Mouse (Mus musculus) gastrocnemius, adult 18-20 months (tissue): Measurements from ENCODE around the gene Trp63. TPM values are rescaled to one million over a fixed set of nuclear protein-coding genes. Genes with fewer than 3 reads are reported as not detected.
A peak's percentile ranks its signal among the peaks of the same experiment; 100 is the strongest.

Experiments used
- DNase-seq: peaks from one replicate; pipeline ENCODE4 v3.0.0; 2021; ENCODE audit warnings: low spot score
- total RNA-seq, 2 experiments: library from RNA; stranded (reverse); gene quantifications; 2 replicates each; pipeline ENCODE4 v1.2.3; 2021

Trp63 gene
- total RNA-seq, 2 experiments from 2014 or later, result 10.2 to 12.4 TPM

DNA sequence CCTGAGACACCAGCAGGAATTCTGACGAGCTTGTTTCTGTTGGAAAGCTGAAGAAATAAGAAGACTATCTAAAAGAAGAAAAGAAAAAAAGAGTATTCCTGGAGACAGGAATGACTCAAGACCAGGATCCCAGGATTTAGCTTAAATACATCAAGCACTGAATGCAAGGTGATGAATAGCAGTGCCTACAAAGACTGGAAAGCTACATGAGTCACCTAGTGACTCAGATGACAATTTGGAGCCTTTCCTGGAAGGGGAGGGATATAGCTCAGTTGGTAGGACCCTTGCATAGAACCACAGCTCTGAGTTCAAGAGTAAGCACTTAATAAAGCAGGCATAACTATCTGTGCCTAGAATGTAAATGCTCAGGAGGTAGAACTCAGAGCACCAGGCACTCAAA is 93.9 kb downstream of the Trp63 start:
- no peak for DNase-seq

DNA sequence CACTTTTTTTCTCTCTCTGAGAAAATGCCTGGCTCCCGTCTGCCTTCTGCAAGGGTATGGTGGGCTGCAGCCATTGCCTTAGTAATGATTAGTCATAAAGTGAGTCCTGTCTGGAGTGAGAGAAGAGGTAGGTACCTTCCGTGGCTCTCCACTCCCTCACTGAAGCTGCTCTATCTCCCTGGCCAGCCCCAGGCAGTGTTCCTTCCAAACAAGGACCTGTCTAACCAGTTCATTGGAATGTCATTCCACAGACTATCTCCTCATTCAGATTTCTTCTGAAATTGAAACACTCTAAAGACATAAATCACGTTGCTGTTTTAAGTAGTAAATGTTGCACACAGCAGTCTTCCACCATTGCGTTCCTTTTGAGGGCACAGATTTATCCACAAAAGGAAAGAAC is 96.4 kb downstream of the Trp63 start:
- DNase-seq, result no peak

DNA sequence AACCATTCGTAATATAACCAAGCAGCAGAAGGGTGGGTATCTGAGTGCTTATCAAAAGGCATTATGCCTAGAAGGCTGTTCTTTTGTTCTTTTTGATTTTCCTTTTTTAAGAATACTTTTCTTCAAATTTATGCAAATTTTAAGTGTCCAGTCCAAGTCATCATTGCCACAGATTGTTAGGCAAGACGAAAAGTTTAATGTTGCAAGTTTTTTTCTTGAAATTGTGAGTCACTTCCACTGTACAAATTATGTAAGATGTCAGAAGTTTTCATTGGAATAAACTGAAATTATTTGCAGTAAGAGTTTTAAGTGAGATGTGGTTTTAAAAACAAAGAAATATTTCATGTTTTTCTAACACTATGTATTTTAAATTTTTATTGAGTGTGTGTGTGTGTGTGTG is 100.7 kb downstream of the Trp63 start:
- no peak for DNase-seq

DNA sequence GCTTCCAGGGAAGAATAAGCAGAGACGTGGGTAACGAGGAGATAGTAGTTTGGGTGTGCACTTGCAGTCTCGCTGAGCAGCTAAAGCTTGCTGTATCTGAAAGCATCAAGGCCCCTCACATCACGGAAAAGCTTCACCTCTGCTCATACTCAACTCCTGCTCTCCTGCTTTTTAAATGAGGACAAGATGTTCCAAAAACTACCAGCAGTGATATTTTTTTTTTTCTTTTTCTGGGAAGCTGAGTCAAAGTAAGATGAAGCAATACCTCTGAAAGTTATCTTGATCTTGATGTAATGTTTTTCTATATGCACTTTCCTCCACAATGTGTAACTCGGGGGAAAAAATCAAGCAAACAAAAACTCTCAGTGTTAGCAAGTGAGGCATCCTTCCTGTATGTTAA is 102.9 kb downstream of the Trp63 start:
- DNase-seq, result no peak

DNA sequence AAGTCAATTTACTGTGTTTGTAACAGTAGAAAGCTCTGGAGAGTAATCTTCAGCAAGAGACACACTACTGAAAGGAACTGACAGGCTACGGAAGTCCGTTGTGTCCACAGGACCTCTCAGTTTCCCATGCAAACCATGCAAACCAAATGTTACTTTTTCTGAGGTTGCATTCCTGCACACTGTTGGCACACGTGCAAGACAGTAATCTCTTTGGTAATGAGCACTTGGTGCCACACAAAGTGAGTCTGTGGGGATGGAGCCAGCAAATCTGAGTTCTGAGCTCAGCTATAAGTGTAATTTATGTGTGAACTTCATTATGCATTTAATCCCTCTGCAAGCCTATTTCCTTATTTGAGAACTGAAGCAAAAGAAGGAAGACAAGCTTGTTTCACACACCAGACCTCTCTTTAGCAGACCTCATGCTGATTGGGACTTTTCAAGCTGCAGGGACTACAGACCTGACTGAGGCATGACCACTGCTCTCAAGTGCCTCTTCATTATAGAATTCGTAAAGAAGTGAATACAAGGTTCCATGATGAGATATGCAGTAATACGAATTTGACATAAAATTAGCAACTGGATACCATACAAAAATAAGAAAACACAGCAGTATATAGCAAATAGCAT is 109.2 kb downstream of the Trp63 start:
- DNase-seq, result no peak

DNA sequence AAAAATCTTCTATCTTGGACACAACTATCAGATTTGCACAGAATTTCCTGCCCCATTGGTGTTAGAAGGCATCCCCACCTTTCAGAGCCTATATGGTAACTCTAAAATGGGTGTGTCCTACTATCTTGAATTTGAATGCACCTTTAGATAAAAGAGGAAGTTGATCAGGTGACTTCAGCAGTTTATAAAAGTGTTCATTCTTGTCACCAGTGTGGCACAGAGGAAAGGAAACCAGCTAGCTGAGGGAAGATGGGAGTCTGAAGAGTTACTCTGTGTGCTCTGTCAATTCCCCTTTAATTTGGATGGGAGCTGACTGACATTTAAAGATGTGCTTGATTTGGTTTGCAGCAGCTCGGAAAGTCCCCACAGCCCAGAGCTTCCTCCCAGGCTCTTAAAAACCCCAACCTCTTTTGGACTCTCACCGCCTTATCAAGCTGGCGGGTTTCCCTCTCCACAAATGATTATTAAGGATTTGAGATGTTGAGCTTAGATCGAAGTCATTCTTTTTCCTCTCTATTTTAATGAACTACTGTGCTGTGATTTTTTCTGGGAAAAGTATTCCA is 114.2 kb downstream of the Trp63 start:
- no peak for DNase-seq

DNA sequence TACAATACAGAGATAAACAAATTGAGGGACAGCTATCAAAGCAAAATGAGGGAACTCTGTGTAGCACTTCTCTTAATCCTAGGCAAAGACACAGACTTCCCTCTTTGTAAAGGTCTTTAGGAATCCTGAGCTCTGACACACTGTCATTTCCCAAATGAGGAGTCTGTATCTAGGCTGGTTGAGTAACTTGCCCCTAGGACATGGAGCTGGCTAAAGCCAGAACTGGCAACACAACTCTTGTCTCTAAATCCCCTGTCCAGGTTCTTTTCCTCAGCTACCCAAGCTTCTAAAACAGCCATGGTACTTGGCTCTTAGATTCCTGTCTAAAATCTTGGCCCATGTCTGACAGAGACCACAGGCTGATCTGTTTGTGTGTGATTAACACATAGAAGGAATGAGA is 116.1 kb downstream of the Trp63 start:
- no peak for DNase-seq

DNA sequence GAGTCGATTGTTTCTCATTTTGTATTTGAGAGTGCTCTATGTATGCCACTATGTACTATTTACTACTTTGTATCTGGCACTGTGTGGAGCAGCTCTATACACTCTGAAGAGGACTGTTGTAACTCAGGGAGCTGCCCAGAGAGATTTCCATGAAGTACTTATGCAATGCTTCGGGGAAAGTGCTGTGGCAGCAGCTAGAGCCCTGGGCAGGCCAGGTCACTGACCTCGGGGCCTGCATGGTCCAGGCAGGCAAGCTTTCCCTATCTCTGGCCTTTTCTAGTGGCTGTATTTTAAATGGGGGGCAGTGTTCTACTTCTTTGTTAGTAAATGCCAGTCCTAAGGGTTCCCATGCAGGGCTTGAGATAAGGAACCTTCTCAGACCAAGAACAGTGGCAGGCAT is 121.4 kb downstream of the Trp63 start:
- peak; percentile 27 for DNase-seq

DNA sequence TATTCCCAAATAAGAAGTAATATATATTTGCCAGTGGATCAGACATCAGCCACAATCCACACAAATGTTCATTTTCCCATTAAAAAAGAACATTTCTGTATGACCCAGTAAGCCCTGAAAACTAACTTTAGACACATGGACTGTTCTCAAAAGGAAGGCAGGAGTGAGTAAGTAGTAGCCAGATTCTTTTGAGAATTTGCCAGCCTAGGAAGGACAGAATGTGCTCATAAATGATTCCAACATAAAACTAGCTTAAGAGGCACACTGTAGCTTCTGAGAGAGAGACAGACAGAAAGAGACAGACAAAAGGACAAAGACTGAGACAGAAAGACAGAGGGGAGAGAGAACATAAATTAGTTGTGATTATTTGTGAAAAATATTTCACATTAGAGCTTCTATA is 123.6 kb downstream of the Trp63 start:
- DNase-seq, result peak; percentile 64

DNA sequence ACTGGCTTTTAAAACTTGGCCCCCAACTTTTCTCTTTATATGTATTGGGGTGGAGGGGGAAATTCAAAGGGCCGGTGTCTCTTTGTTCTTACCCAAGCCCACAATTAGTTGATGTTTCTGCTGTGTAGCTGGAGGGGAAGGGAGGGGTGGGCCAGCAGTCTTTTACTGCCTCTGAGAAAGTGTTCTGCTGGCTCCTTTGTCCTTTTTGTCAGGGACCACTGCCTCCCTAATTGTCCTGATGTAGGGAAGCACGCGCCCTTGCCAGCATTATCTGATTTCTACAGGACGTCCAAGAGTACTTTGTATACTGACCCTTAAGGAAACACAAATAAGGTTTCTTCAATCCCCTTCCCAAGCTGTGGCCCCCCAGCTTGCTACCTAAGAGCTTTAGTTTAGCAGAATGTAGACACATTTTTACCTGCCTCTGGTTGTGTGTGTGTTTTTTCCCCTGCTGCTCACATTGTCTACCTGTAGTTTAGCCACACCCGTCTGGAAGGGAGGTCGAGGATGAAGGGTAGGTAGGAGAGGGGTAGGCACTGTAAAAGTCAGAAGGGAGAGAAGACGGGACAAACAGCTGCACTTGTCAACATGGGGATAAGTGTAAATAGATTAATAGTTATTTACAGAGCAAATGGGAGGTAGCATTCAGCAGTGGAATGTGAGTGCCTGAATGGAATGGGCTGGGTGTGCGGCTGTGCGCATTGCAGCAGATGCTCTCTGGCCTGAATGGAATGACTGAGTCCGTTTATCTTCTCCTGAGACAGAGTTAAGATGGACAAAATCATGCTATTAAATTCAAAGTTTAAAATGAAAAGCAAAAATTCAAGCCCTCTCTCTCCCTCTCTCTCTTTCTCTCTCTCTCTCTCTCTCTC is 134.4 kb downstream of the Trp63 start:
- DNase-seq, result no peak

DNA sequence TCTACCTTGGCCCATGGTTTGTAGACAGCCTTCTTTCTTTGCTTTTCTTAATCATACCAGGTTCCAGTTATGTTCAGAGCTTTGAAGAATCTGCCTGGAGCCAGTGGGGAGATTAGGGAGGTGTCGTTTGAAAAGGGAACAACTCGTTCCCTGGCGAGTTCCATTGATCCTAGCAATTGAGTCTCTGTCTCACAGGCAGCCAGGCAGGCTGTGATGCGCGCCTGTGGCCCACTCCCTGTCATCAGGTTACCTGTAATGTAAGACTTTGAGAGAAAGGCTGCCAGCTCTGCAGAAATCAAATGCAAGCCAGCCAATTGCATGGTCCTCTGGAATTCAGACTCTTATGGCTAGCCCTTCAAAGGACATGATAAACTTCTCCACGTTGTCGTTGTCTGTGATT is 142.5 kb downstream of the Trp63 start:
- DNase-seq, result peak; percentile 79

DNA sequence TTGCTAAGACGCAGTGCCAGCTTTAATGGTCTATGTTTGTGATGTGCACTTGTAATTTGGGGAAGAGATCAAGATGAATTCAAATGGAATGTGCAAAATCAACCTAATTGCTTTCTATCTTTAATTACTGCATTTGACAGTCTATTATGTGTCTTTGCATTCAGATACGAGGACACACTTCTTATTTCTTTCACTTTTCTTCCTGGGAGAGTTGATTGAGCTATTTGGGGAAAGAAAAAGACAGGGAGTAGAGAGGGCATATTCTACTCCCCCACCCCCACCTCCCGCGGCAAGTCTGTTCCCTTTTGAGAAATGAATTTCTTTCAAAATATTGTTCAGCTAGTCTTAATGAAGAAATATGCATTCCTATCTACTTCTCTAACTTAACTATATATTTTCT is 149.0 kb downstream of the Trp63 start:
- DNase-seq, result no peak

DNA sequence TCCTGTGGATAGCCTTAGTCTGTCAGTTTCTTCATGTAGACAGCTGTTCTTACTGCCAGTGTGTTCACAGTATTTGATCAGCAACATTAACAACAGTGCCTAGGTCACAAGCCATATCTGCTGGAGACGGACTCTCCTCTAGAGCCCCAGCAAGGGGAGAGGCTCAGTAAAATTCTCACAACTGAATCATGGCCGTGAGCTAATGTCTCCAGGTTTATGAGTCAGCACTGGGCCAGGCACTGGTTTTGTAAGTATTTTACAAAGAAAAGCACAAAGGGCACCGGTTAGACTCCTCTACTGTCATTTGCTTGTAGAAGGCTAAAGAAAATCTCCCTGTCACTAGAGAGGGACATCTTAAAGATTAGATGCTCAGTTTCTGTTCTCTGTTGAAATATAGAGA is 151.7 kb downstream of the Trp63 start:
- DNase-seq, result no peak

DNA sequence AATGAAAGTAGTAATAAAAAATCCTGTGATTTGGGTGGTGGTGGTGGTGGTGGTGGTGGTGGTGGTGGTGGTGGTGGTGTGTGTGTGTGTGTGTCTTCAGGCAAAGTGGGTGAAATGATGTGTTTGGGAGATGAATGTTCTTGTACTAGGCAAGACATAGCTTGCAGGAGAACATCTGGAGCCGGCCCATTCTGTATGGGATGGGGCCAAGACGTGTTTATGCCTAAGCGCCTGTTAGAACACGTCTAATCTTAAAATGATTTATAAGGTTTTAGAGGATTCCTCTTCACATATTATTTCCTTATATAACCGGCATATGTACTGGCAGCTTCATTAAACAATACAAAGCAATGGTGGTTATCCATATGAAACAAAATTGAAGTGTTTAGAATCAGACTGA is 152.2 kb downstream of the Trp63 start:
- no peak for DNase-seq

DNA sequence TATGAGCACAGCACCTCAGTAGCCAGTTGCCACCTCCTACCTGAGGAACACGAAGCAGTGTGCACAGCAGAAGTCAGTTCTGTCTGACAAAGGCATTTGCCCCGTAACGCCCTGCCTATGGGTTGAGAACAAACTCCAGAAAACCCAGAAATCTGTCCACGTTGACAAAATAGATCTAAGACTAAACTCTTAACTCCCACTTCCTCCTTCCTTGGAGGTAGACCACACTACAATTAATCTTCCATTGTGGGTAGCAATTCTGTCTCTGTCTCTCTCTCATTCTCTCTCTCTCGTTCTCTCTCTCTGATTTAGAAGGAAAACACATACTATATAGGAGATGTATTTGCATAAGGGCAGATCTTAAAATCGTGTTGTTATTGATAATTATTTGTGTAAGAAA is 159.4 kb downstream of the Trp63 start:
- no peak for DNase-seq

DNA sequence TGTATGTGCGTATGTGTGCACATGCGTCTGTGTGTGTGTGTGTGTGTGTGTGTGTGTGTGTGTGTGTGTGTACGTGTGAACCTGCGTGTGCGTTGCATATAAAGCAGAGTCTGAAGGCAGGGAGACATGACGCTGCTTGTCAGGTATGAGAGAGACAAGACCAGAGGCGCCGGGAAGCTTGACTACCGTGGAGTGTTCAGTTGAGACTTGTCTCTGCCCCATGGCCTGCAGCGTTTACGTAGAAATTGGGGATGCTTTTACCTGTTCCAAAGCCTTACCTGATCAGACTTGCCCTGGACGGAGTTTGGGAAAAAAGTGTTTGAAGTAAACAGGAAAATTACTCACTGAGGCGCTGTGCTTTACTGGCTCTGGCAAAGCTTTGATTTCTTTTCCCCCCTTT is 160.1 kb downstream of the Trp63 start:
- DNase-seq, result no peak

DNA sequence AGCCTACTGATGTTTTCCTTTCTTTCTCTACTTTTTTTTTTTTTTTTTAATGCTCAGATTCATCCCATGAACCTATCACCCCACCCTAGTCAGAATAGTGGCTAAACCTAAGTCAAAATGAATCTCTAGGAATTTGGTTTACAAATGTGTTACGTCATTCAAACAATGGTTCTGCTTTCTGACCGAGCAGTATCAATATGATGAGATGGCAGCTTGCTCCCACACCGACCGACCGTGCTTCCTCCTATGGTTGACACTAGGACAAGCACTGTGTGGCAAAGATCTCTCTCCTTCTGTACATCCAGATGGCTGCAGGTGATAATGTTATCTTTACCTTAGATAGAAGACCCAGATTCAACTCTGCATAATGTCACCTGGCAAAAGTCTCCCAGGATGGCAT is 163.0 kb downstream of the Trp63 start:
- no peak for DNase-seq

DNA sequence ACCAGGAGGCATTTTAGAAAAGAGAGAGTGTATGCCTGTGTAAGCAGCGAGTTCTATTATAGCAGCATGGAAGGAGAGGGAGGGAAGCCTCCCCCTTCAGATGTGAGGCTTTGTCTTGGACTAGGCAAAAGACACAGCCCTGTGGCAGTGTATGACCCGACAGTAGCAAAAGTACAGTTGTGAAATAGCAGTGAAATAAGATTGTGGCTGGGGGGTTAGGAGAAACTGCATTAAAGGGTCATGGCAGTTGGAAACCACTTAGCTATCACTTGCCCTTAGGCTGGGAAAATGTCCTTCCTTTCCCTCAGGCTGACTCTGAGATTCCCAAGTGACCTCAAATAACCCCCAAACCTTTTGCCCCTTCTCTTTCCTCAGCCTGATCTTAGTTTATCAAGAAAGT is 164.9 kb downstream of the Trp63 start:
- no peak for DNase-seq

DNA sequence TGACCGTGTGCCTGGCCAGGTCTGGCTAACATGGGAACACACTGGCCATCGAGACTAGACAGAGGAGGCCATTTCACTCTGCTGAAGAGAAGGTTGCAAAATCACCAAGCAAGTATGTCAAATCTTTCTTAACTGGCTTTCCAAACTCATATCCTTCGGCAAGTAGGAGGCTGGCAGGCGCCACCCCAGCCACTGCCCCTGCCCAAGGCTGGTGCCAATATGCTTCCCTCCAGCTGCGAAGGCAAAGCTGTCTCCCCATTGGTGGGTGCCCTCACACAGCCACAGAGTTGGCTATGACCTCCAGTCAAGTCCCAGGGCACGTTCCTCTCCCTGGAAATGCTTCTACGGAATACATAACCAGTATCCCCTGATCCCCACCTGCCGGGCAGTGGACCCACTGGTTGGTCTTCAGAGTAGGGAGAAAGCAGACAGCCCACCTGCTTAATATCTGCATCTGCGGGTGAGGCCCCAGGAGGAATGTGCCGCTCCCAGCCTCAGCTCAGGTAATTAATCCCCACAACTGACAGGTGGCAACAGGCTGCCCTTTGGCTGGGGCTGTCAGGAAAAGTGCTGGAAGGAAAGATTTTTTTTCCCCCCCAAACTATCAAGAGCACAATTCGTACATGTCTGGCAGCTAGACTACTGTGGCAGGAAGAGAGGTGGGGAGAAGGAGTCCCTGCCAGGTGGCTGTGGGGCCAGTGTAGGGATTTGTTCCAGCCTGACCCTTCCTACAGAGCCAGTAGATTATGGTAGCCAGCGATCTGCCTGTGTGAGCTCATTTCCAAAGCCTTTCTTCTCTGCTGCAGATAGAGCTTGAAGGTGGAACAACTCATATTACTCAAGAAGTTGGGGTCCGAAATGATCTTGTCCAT is 166.3 kb downstream of the Trp63 start:
- no peak for DNase-seq

DNA sequence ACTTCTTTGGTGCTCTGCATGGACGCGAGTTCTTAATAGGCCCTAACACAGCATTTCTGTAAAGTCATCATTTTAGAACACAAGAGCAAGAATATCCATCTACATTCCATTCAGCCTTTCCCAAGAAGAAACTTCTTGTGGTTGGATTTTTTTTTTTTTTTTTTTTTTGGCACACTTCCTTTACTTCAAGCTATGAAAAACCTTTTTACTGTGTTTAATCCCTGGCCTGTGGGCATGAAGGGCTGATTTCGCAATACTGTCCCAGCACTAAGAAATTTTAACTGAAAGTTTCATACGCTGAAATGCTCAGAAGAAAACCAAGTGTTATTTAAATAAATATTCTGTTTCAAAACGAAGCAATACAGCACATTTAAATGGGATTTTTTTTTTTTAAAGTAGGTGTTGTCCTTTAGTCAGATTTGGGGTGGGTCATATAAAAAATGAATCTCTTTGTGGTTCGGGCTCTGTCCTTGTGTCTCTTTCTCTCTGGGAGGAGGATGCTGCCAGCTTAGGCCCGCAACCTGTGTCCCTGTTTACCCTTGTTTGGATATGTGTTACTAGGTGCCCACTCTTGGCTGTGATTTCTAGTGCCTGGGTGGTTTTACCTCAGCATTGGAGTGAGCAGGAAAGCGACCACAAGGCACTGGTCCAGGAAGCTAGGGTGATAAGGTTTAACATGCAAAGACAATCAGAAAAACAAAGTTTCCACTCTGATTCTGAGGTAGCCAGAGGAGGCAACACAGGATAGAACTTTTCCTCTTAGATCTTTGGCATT is 177.4 kb downstream of the Trp63 start:
- no peak for DNase-seq
